Mouse (Mus musculus): ENCODE measurements at regions not wholly inside any gene's neighbourhood (a gene's known extent, or its start where the extent isn't known, plus 50 kb on each side); places are given as distances from the start of the nearest gene placed in this dataset.

DNA sequence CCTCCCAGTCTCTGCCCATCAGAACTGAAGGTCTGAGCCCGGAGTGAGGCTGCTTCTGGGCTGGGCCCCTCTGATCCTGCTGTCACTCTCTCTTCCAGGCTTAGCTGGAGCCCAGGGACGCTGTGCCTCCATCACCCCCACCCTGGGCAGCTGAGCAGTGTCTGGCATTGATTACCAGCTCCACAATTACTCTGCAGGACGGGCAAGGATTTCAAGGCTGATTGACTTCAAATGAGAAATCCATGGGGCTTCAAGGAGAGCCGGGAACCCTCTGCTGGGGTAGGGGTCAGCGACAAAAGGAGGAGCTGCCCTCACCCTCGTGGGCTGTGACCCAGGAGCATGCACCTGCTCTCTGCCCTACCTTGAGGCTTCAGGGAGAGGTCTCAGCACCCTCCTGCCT lies 107.1 kb upstream of the Csf3r start:
- Histone ChIP-seq H3K4me3 (ENCODE audit: low read depth, low read length) (no peak overlapping the region), H3K27me3 (ENCODE audit: control insufficient read depth, insufficient read depth, low read length) (peaks cover 2% of the 10 kb centered on the region; the same call in 1 of the 2 replicates), H3K9ac (ENCODE audit: low read length) (no peak overlapping the region), H3K27ac (ENCODE audit: low read depth, low read length) (no peak overlapping the region), H3K36me3 (ENCODE audit: control insufficient read depth, insufficient read depth, low read length) (no peaks in the 10 kb centered on the region), H3K4me1 (ENCODE audit: control insufficient read depth, insufficient read depth, low read length) (peaks cover 16% of the 10 kb centered on the region), H3K4me2 (ENCODE audit: low read depth) (no peak overlapping the region), H3K9me3 (ENCODE audit: control insufficient read depth, low read length) (no peaks in the 10 kb centered on the region)
- 19% methylated on average over 6 of the region's 6 CpGs for WGBS
- ATAC-seq (ENCODE audit: insufficient read depth, low FRiP score, low TSS enrichment): no peak
- DNase-seq (ENCODE audit: low spot score): no peak

DNA sequence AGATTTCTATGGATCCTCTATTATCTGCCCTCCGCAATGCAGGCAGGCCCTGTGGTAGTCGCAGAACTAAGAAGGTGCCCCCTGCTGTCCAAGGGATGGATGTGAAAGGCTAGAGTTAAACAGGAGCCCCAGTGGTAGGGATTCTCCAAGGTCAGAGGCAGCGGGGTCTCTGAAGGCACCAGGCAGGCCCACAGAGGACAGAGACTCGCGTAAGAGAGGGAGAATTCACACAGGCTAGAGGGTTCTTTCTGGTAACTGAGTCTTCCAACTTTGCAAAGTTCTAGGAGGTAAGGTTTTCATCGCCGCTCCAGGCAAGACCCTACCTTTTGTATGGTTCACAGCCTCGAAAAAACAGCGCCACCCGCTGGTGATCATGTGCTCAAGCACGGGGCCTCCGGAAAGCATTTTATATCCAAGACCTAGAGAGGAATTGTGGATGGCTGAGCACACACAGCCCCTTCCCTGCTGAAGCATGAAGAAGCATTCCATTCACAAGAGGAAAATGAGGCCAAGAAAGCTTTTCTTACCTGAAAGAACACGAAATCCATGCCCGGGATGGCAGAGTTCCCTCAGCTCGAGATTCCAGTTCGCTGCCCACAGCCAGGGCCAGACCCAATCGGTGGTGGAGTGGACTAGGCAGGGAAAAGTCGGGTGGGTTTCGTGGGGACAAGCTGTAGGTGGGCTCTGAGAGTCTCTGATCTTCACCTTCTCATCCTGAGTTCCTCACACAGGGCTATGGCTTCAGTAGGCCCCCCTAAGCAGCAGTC lies 102.6 kb upstream of the Csf3r start:
- Histone ChIP-seq H3K4me3 (ENCODE audit: low read depth, low read length) (0 out of 2 replicates have a peak overlapping the region, but pooled peaks have one; percentile 6), H3K27me3 (ENCODE audit: control insufficient read depth, insufficient read depth, low read length) (peaks cover 2% of the 10 kb centered on the region; the same call in 1 of the 2 replicates), H3K4me2 (ENCODE audit: low read depth) (peak overlapping the region; percentile 33), H3K9me3 (ENCODE audit: control insufficient read depth, low read length) (no peaks in the 10 kb centered on the region), H3K9ac (ENCODE audit: low read length) (peak overlapping the region; percentile 26), H3K27ac (ENCODE audit: low read depth, low read length) (no peak overlapping the region), H3K36me3 (ENCODE audit: control insufficient read depth, insufficient read depth, low read length) (no peaks in the 10 kb centered on the region), H3K4me1 (ENCODE audit: control insufficient read depth, insufficient read depth, low read length) (peaks cover 27% of the 10 kb centered on the region)
- DNase-seq (ENCODE audit: low spot score) (peak; percentile 84), ATAC-seq (ENCODE audit: insufficient read depth, low FRiP score, low TSS enrichment) (peak; percentile 35; the same call in 1 of the 2 replicates)
- 9% methylated on average over 19 of the region's 19 CpGs for WGBS

DNA sequence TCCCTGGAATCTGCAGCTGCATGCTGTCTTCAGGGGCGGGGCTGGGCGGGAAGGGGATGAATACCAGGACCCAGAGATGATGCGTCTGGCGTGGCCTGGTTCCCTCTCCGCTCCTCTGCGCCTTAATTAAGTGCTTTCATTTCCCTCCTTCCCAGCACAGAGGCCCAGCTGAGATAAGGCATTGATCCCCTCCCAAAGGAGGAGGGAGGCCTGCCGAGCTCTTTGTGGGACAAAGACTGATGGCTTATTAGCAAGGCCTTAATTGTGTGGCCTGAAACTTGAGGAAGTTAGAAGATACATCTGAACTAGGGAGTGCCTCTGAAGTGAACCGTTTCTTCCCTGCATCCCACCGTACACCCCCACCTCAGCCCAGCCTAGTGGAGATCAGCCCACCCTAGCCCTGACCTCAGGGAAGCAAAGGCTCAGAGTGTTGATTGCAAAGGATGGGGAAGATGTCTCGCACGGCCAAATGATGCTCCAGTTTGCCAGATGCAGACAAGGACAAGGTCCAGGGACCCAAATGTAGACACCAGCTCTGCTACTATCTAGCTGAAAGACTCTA lies 102.0 kb upstream of the Csf3r start:
- DNase-seq (ENCODE audit: low spot score): no peak
- H3K4me3 ChIP-seq (ENCODE audit: low read depth, low read length): no peak overlapping the region
- no peaks in the 10 kb centered on the region for H3K9me3 ChIP-seq (ENCODE audit: control insufficient read depth, low read length)
- H3K36me3 ChIP-seq (ENCODE audit: control insufficient read depth, insufficient read depth, low read length): no peaks in the 10 kb centered on the region
- H3K27me3 ChIP-seq (ENCODE audit: control insufficient read depth, insufficient read depth, low read length): peaks cover 2% of the 10 kb centered on the region; the same call in 1 of the 2 replicates
- no peak overlapping the region for H3K27ac ChIP-seq (ENCODE audit: low read depth, low read length)
- peaks cover 23% of the 10 kb centered on the region for H3K4me1 ChIP-seq (ENCODE audit: control insufficient read depth, insufficient read depth, low read length)
- no peak overlapping the region; the same call in 1 of the 2 replicates for H3K4me2 ChIP-seq (ENCODE audit: low read depth)
- WGBS: 16% methylated on average over 11 of the region's 11 CpGs
- H3K9ac ChIP-seq (ENCODE audit: low read length): no peak overlapping the region
- ATAC-seq (ENCODE audit: insufficient read depth, low FRiP score, low TSS enrichment): 0 out of 2 replicates have a peak, but pooled peaks have one; percentile 41

DNA sequence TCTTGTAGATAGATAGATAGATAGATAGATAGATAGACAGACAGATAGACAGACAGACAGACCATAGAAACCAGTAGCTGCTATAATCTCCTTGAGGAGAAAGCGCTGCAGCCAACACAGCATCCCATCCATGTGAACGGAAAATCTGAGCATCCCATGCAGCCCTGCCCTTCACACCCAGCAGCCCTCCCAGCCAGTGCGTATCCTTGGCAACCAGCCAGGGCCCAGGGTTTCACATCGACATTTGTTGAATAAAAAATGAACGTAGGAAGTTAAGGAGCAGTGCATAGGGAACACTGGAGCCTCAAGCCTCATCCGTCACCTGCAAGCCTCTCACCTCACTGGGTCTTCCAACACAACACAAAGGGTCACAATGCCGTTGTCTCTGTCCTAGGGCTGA lies 101.1 kb upstream of the Csf3r start:
- H3K27ac ChIP-seq (ENCODE audit: low read depth, low read length): no peak overlapping the region
- ATAC-seq (ENCODE audit: insufficient read depth, low FRiP score, low TSS enrichment) (no peak), DNase-seq (ENCODE audit: low spot score) (peak; percentile 72)
- no peak overlapping the region for H3K4me3 ChIP-seq (ENCODE audit: low read depth, low read length)
- 36% methylated on average over 7 of the region's 7 CpGs for WGBS
- no peak overlapping the region for H3K4me2 ChIP-seq (ENCODE audit: low read depth)
- no peaks in the 10 kb centered on the region for H3K36me3 ChIP-seq (ENCODE audit: control insufficient read depth, insufficient read depth, low read length)
- no peak overlapping the region for H3K9ac ChIP-seq (ENCODE audit: low read length)
- H3K9me3 ChIP-seq (ENCODE audit: control insufficient read depth, low read length): no peaks in the 10 kb centered on the region
- peaks cover 2% of the 10 kb centered on the region; the same call in 1 of the 2 replicates for H3K27me3 ChIP-seq (ENCODE audit: control insufficient read depth, insufficient read depth, low read length)
- H3K4me1 ChIP-seq (ENCODE audit: control insufficient read depth, insufficient read depth, low read length): peaks cover 26% of the 10 kb centered on the region

DNA sequence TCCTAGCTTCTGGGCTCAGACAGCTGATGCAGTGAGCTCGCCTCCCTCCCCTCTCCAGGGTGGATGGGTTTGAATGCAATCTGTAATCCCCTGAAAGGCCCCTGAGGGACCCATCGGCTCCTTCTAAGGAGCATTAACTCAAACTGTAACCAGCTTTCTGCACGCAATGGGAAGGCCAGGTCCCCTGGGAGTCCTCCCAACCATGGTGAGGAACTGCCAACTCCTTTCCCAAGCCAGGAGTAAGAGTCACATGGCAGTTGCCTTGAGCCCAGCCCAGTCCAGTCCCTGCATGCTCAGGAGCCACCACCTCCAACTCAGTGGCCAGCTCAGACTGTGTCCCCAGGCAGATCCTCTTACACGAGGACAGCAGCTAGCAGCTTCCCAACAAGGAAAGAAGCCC lies 96.2 kb upstream of the Csf3r start:
- 58% methylated on average over 4 of the region's 4 CpGs for WGBS
- no peak overlapping the region for H3K27ac ChIP-seq (ENCODE audit: low read depth, low read length)
- H3K27me3 ChIP-seq (ENCODE audit: control insufficient read depth, insufficient read depth, low read length): no peaks in the 10 kb centered on the region
- H3K9ac ChIP-seq (ENCODE audit: low read length): no peak overlapping the region
- DNase-seq (ENCODE audit: low spot score) (peak; percentile 44), ATAC-seq (ENCODE audit: insufficient read depth, low FRiP score, low TSS enrichment) (no peak)
- H3K36me3 ChIP-seq (ENCODE audit: control insufficient read depth, insufficient read depth, low read length): no peaks in the 10 kb centered on the region
- peaks cover 24% of the 10 kb centered on the region for H3K4me1 ChIP-seq (ENCODE audit: control insufficient read depth, insufficient read depth, low read length)
- no peak overlapping the region for H3K4me2 ChIP-seq (ENCODE audit: low read depth)
- H3K9me3 ChIP-seq (ENCODE audit: control insufficient read depth, low read length): no peaks in the 10 kb centered on the region
- no peak overlapping the region for H3K4me3 ChIP-seq (ENCODE audit: low read depth, low read length)

DNA sequence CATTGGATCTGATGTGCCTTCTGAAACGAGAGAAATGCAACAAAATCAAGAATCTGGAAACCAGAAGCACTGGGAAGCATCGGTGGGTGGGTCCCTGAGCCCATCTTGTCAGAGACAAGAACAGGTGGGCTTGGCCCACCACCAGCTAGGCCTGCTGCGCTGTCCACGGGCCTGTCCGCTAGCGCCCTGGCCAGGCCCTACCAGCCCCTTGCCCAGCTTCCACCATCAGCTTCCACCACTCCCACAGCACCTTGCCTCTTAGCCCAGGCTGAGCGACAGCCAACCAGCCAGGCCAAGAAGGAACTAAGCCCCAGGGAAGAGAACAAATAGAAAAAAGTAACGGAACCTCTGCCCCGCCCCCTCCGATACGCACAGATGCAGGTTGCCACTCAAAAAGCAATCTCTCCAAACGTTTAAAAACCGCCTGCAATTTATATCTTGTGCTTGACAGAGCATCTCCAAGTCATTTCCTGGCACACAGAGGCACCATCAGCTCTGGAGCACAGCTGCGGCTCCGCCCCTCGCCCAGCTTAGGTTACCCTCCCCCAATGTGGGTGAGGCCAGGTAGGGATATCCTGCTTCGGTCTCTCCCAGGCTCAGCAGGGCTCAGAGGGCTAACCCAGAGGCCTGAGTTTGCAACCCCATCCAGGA lies 95.1 kb upstream of the Csf3r start:
- H3K36me3 ChIP-seq (ENCODE audit: control insufficient read depth, insufficient read depth, low read length): no peaks in the 10 kb centered on the region
- no peaks in the 10 kb centered on the region for H3K27me3 ChIP-seq (ENCODE audit: control insufficient read depth, insufficient read depth, low read length)
- ATAC-seq (ENCODE audit: insufficient read depth, low FRiP score, low TSS enrichment) (no peak), DNase-seq (ENCODE audit: low spot score) (peak; percentile 37)
- H3K9me3 ChIP-seq (ENCODE audit: control insufficient read depth, low read length): no peaks in the 10 kb centered on the region
- peaks cover 21% of the 10 kb centered on the region for H3K4me1 ChIP-seq (ENCODE audit: control insufficient read depth, insufficient read depth, low read length)
- H3K4me3 ChIP-seq (ENCODE audit: low read depth, low read length): no peak overlapping the region
- no peak overlapping the region for H3K9ac ChIP-seq (ENCODE audit: low read length)
- 65% methylated on average over 17 of the region's 17 CpGs for WGBS
- no peak overlapping the region for H3K27ac ChIP-seq (ENCODE audit: low read depth, low read length)
- no peak overlapping the region for H3K4me2 ChIP-seq (ENCODE audit: low read depth)

DNA sequence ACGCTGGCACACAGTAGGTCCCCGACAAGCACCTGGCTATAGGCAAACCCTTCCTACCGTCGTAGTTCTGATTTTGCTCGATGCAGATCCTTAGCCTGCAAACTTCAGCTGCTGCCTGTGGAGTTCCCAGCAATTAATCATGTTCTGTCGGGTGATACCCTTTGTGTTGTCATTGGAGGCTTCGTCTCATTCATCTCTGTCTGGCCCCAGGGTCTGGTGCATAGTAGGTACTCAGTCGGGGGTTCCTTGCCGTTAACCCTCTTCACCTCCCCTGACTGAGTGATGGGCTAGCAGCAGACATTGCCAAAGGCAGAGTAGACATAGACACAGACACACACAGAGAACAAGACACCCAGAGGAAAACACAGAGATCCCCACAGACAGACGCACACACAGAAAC lies 93.6 kb upstream of the Csf3r start:
- peak; percentile 38; the same call in 1 of the 2 replicates for ATAC-seq (ENCODE audit: insufficient read depth, low FRiP score, low TSS enrichment)
- WGBS: 23% methylated on average over 10 of the region's 10 CpGs
- Histone ChIP-seq H3K4me1 (ENCODE audit: control insufficient read depth, insufficient read depth, low read length) (peaks cover 21% of the 10 kb centered on the region), H3K27me3 (ENCODE audit: control insufficient read depth, insufficient read depth, low read length) (no peaks in the 10 kb centered on the region), H3K9me3 (ENCODE audit: control insufficient read depth, low read length) (no peaks in the 10 kb centered on the region), H3K9ac (ENCODE audit: low read length) (no peak overlapping the region), H3K27ac (ENCODE audit: low read depth, low read length) (peak overlapping the region; percentile 4; the same call in 1 of the 2 replicates), H3K4me2 (ENCODE audit: low read depth) (no peak overlapping the region), H3K4me3 (ENCODE audit: low read depth, low read length) (no peak overlapping the region), H3K36me3 (ENCODE audit: control insufficient read depth, insufficient read depth, low read length) (no peaks in the 10 kb centered on the region)
- peak; percentile 38 for DNase-seq (ENCODE audit: low spot score)

DNA sequence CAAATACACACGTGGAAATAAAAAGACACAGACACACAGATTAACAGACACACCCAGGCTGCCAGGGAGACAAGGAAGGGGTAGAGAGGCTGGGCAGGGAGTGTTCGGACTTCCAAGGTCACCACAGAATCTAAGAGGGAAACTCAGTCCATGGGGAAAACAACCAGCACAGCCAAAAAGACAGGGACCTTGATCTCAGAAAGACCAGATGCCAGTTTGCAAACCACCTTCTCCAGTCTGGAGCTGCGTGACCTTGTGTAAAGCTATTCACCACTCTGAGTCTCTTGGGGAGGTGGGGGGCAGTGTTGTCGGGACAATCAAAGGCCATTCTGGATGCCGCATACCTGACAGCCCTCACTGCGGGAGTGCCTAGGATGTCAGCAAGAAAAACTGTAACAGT lies 93.0 kb upstream of the Csf3r start:
- DNase-seq (ENCODE audit: low spot score): no peak
- H3K4me3 ChIP-seq (ENCODE audit: low read depth, low read length): no peak overlapping the region
- ATAC-seq (ENCODE audit: insufficient read depth, low FRiP score, low TSS enrichment): no peak
- H3K9ac ChIP-seq (ENCODE audit: low read length): no peak overlapping the region
- WGBS: 48% methylated on average over 6 of the region's 6 CpGs
- H3K36me3 ChIP-seq (ENCODE audit: control insufficient read depth, insufficient read depth, low read length): no peaks in the 10 kb centered on the region
- no peaks in the 10 kb centered on the region for H3K27me3 ChIP-seq (ENCODE audit: control insufficient read depth, insufficient read depth, low read length)
- peak overlapping the region; percentile 4; the same call in 1 of the 2 replicates for H3K27ac ChIP-seq (ENCODE audit: low read depth, low read length)
- peaks cover 21% of the 10 kb centered on the region for H3K4me1 ChIP-seq (ENCODE audit: control insufficient read depth, insufficient read depth, low read length)
- no peaks in the 10 kb centered on the region for H3K9me3 ChIP-seq (ENCODE audit: control insufficient read depth, low read length)
- no peak overlapping the region for H3K4me2 ChIP-seq (ENCODE audit: low read depth)
